Mouse (Mus musculus): ENCODE data around the gene Ten1. TPM values are rescaled to one million over a fixed set of nuclear protein-coding genes. Genes with fewer than 3 reads are reported as not detected.

Ten1 gene
- 87.6 and 99.5 TPM in 2 replicates for polyA plus RNA-seq (2016; fragmentation: Nextera tagmentation; extraction: Ambion mirVana)

GRCm38 (mm10) chr11:116198639-116199531, at the start of gene Ten1, which contains the start of gene Acox1:
TSS of gene Ten1 (plus strand) at chr11:116198855.
TSS of gene Acox1 (minus strand) at chr11:116199045.
- H3K27me3 ChIP-seq (ENCODE audit: insufficient read depth, poor library complexity, severe bottlenecking), result no peaks in the 10 kb centered on the region
- H3K9me3 ChIP-seq, result no peaks in the 10 kb centered on the region
- peaks cover 30% of the 10 kb centered on the region for H3K36me3 ChIP-seq
- peak within 1 kb of the TSS; percentile 78 for H3K4me3 ChIP-seq
- WGBS, result under 1% methylated on average over 62 of the region's 62 CpGs
- H3K4me1 ChIP-seq, result peaks cover 16% of the 10 kb centered on the region
- H3K27ac ChIP-seq, result peak within 1 kb of the TSS; percentile 99
- DNase-seq (ENCODE audit: low spot score), result peak; percentile 98

GRCm38 (mm10) chr11:116149341-116149740, 49.3 kb upstream of the Ten1 start:
- peaks cover 99% of the 10 kb centered on the region for H3K36me3 ChIP-seq

GRCm38 (mm10) chr11:116150960-116151359, 47.7 kb upstream of the Ten1 start:
- Histone ChIP-seq H3K4me1 (peaks cover 22% of the 10 kb centered on the region), H3K27me3 (ENCODE audit: insufficient read depth, poor library complexity, severe bottlenecking) (peaks cover 14% of the 10 kb centered on the region; the same call in 1 of the 2 replicates), H3K27ac (peak overlapping the region; percentile 73), H3K36me3 (peaks cover 99% of the 10 kb centered on the region), H3K9me3 (no peaks in the 10 kb centered on the region), H3K4me3 (no peak overlapping the region)
- no peak for DNase-seq (ENCODE audit: low spot score)
- WGBS, result 88% methylated on average over 2 of the region's 2 CpGs

More at GRCm38 (mm10) chr11:116149341-116149740, 49.3 kb upstream of the Ten1 start:
- WGBS, result 72% methylated on average over 6 of the region's 6 CpGs
- no peak overlapping the region for H3K4me3 ChIP-seq
- H3K27ac ChIP-seq, result no peak overlapping the region
- peaks cover 22% of the 10 kb centered on the region for H3K4me1 ChIP-seq
- H3K27me3 ChIP-seq (ENCODE audit: insufficient read depth, poor library complexity, severe bottlenecking), result peaks cover 14% of the 10 kb centered on the region; the same call in 1 of the 2 replicates
- H3K9me3 ChIP-seq, result no peaks in the 10 kb centered on the region
- no peak for DNase-seq (ENCODE audit: low spot score)

GRCm38 (mm10) chr11:116161312-116161711, 37.3 kb upstream of the Ten1 start:
- WGBS, result 72% methylated on average over 12 of the region's 12 CpGs
- peaks cover 75% of the 10 kb centered on the region for H3K36me3 ChIP-seq
- no peaks in the 10 kb centered on the region for H3K9me3 ChIP-seq
- DNase-seq (ENCODE audit: low spot score), result no peak
- no peak overlapping the region for H3K4me3 ChIP-seq
- peaks cover 14% of the 10 kb centered on the region; the same call in 1 of the 2 replicates for H3K4me1 ChIP-seq
- H3K27me3 ChIP-seq (ENCODE audit: insufficient read depth, poor library complexity, severe bottlenecking), result no peaks in the 10 kb centered on the region
- H3K27ac ChIP-seq, result no peak overlapping the region

- Histone ChIP-seq H3K27ac (no peak overlapping the region), H3K36me3 (peaks cover 67% of the 10 kb centered on the region), H3K4me3 (no peak overlapping the region), H3K9me3 (no peaks in the 10 kb centered on the region), H3K27me3 (ENCODE audit: insufficient read depth, poor library complexity, severe bottlenecking) (no peaks in the 10 kb centered on the region), H3K4me1 (peaks cover 19% of the 10 kb centered on the region; the same call in 1 of the 2 replicates)
- no peak for DNase-seq (ENCODE audit: low spot score)
- WGBS, result 78% methylated on average over 10 of the region's 10 CpGs
Observed at GRCm38 (mm10) chr11:116162146-116162545, 36.5 kb upstream of the Ten1 start.

- H3K9me3 ChIP-seq, result no peaks in the 10 kb centered on the region
- peaks cover 60% of the 10 kb centered on the region for H3K36me3 ChIP-seq
- H3K27me3 ChIP-seq (ENCODE audit: insufficient read depth, poor library complexity, severe bottlenecking), result no peaks in the 10 kb centered on the region
- H3K4me1 ChIP-seq, result peaks cover 21% of the 10 kb centered on the region; the same call in 1 of the 2 replicates
- no peak overlapping the region for H3K4me3 ChIP-seq
- WGBS, result 68% methylated on average over 9 of the region's 9 CpGs
- H3K27ac ChIP-seq, result no peak overlapping the region
- DNase-seq (ENCODE audit: low spot score), result no peak
Observed at GRCm38 (mm10) chr11:116163002-116163401, 35.7 kb upstream of the Ten1 start.

DNA sequence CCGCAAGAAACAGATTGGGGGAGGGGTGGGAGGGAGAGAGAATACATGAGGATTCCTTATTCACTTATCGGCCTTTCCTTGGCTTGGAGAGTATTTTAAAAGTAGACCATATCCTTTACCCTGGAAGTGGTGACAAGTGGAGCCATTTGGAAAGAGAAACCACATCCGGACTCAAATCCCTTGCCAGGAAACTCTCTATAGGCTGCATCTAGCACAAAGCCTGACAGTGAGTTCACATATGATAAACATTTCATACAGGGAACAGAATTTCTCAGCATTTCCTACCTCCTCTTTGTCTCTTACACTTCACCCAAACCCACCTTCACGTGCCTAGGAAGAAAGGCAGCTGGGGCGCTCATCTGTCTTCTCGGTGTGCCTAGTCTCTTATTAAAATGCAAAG, 31.4 kb upstream of the Ten1 start:
- Histone ChIP-seq H3K27ac (peak overlapping the region; percentile 96), H3K4me3 (peak overlapping the region; percentile 83), H3K4me1 (peaks cover 23% of the 10 kb centered on the region; the same call in 1 of the 2 replicates), H3K27me3 (ENCODE audit: insufficient read depth, poor library complexity, severe bottlenecking) (no peaks in the 10 kb centered on the region), H3K36me3 (peaks cover 40% of the 10 kb centered on the region), H3K9me3 (no peaks in the 10 kb centered on the region)
- no peak for DNase-seq (ENCODE audit: low spot score)
- 7% methylated on average over 6 of the region's 6 CpGs for WGBS

DNA sequence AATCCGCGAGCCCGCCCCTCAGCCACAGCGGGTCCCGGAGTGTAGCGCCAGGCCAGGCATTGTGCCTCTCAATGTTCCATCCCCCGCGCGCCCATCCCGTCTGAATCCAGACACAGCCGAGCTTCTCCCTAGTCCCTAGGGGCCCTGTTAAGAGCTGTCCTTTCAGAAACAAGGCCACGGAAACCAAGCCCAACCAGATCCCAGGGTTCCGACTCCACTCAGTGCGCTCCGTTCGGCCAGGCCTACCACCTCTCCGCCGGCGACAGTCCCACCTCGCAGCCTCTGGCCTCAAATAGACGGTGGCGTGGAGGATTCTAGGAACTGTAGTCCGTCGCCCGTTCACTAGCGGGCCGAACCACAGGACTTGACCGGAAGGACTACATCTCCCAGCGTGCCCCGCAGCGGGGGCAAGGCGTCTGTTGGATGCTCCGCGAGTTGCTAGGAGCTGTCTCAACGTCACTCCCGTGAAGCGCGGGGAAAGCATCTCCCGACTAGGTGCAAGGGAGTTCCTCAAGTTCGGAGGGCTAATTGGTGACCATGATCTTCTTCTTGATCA, 30.7 kb upstream of the Ten1 start, which contains the start of gene Fbf1:
Gene Fbf1, minus strand, starts transcription at position 283 of the 556 bp plus-strand sequence.
- under 1% methylated on average over 40 of the region's 40 CpGs for WGBS
- peaks cover 47% of the 10 kb centered on the region for H3K36me3 ChIP-seq

DNA sequence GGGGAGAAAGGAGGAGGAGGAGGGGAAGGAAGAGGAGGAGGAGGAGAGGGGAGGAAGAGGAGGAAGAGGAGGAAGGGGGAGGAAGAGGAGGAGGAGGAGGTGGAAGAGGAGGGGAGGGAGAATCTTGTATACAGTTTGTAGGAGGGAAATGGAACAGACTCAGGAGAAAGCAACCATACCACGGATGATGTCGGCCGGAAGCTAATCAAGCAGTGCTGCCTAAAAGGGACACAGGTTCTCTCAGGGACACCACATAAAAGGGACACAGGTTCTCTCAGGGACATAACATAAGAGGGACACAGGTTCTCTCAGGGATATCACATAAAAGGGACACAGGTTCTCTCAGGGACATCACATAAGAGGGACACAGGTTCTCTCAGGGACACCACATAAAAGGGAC, 29.4 kb upstream of the Ten1 start:
- WGBS, result 71% methylated on average over 3 of the region's 3 CpGs
- Histone ChIP-seq H3K36me3 (peaks cover 48% of the 10 kb centered on the region), H3K4me3 (no peak overlapping the region), H3K4me1 (peaks cover 21% of the 10 kb centered on the region; the same call in 1 of the 2 replicates), H3K27me3 (ENCODE audit: insufficient read depth, poor library complexity, severe bottlenecking) (no peaks in the 10 kb centered on the region), H3K27ac (no peak overlapping the region), H3K9me3 (no peaks in the 10 kb centered on the region)
- DNase-seq (ENCODE audit: low spot score), result no peak

More for the DNA sequence above, 30.7 kb upstream of the Ten1 start, which contains the start of gene Fbf1:
- no peaks in the 10 kb centered on the region for H3K9me3 ChIP-seq
- peak within 1 kb of the TSS; percentile 83 for H3K4me3 ChIP-seq
- peak; percentile 99 for DNase-seq (ENCODE audit: low spot score)
- H3K27me3 ChIP-seq (ENCODE audit: insufficient read depth, poor library complexity, severe bottlenecking), result no peaks in the 10 kb centered on the region
- H3K4me1 ChIP-seq, result peaks cover 21% of the 10 kb centered on the region; the same call in 1 of the 2 replicates
- peak within 1 kb of the TSS; percentile 96 for H3K27ac ChIP-seq

DNA sequence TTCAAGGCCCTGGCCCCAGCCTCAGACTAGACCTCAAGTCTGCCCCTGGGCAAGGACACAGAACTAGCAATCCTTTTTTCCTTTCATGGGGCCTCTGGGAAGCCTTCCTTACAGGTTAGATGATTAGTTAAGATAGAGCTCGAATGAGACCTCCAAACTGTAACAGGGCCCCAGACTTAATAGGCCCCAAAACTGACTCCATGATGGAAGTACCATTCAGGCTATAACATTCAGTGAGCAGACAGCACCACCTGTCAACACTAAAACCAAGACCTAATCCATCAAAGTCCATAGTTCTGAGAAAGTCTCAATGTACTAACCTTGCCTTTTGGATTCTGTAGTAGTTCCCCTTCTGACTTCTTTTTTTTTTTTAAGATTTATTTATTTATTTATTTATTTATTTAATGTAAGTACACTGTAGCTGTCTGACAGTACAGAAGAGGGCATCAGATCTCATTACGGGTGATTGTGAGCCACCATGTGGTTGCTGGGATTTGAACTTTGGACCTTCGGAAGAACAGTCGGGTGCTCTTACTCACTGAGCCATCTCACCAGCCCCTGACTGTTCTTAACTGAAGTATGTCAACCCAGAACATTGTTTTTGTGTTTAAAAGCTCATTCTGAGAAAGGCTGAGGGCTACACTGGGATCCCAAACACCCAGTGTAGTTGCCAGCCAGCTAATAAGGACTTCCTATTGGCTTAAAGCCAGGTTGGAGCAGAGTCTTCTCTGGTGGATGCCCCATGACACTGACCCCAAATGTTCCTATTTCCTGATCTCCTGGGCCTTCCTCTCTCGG, 28.5 kb upstream of the Ten1 start:
- no peak overlapping the region for H3K4me3 ChIP-seq
- WGBS, result 76% methylated on average over 5 of the region's 5 CpGs
- peaks cover 50% of the 10 kb centered on the region for H3K36me3 ChIP-seq
- peaks cover 16% of the 10 kb centered on the region; the same call in 1 of the 2 replicates for H3K4me1 ChIP-seq
- H3K27ac ChIP-seq, result no peak overlapping the region
- no peaks in the 10 kb centered on the region for H3K27me3 ChIP-seq (ENCODE audit: insufficient read depth, poor library complexity, severe bottlenecking)
- no peak for DNase-seq (ENCODE audit: low spot score)
- H3K9me3 ChIP-seq, result no peaks in the 10 kb centered on the region

GRCm38 (mm10) chr11:116171959-116172358, 26.7 kb upstream of the Ten1 start:
- DNase-seq (ENCODE audit: low spot score), result no peak
- Histone ChIP-seq H3K27me3 (ENCODE audit: insufficient read depth, poor library complexity, severe bottlenecking) (no peaks in the 10 kb centered on the region), H3K9me3 (no peaks in the 10 kb centered on the region), H3K27ac (no peak overlapping the region), H3K4me3 (no peak overlapping the region), H3K36me3 (peaks cover 57% of the 10 kb centered on the region), H3K4me1 (peaks cover 8% of the 10 kb centered on the region; the same call in 1 of the 2 replicates)
- 91% methylated on average over 2 of the region's 2 CpGs for WGBS

- no peaks in the 10 kb centered on the region for H3K27me3 ChIP-seq (ENCODE audit: insufficient read depth, poor library complexity, severe bottlenecking)
- H3K27ac ChIP-seq, result no peak overlapping the region
- WGBS, result 92% methylated on average over 22 of the region's 22 CpGs
- H3K4me3 ChIP-seq, result no peak overlapping the region
- DNase-seq (ENCODE audit: low spot score), result no peak
- no peaks in the 10 kb centered on the region for H3K4me1 ChIP-seq
- no peaks in the 10 kb centered on the region for H3K9me3 ChIP-seq
- peaks cover 85% of the 10 kb centered on the region for H3K36me3 ChIP-seq
Observed at GRCm38 (mm10) chr11:116174775-116175448, 23.7 kb upstream of the Ten1 start.

Data from heart, embryonic 10.5 days (tissue).